Mouse (Mus musculus) olfactory bulb, adult 2 months (tissue): Measurements from ENCODE around the gene 1700023F06Rik.

ENCODE experiments used
- CTCF ChIP-seq: fragments of 200-500 bp; IDR thresholded peaks from 2 replicates; pipeline ENCODE4 v1.5.1; 2012; ENCODE audit warnings: low read depth, mild to moderate bottlenecking, low read length, moderate library complexity; ENCODE audit not compliant: insufficient read depth
- POLR2A ChIP-seq: fragments of 200-500 bp; IDR thresholded peaks from 2 replicates; pipeline ENCODE4 v1.6.1; 2012; ENCODE audit warnings: mild to moderate bottlenecking, low read depth, low read length, moderate library complexity; ENCODE audit not compliant: insufficient read depth

- TF ChIP-seq CTCF (no peak), POLR2A (no peak)
Observed at GRCm38 (mm10) chr11:103195656-103196055, 12.7 kb downstream of the 1700023F06Rik start.
